Mouse (Mus musculus): ENCODE measurements around the gene Pmvk. TPM values are rescaled to one million over a fixed set of nuclear protein-coding genes. Genes with fewer than 3 reads are reported as not detected.

Gene Pmvk
- 1 to 10 TPM; 8.8 to 9.2 TPM for total RNA-seq (2021)
- long read RNA-seq, experiment 1, transcript Pmvk-201 (5 exons, 1,194 nt) = major isoform, 17 of 21 reads
- long read RNA-seq, experiment 1, partial matches to known transcripts = 0 of 21 reads
- long read RNA-seq, experiment 1, other reads (novel, unspliced or antisense) = 4 of 21 reads
- long read RNA-seq, experiment 2, transcript Pmvk-201 (5 exons, 1,194 nt) = major isoform, 14 of 16 reads
- long read RNA-seq, experiment 2, partial matches to known transcripts = 0 of 16 reads
- long read RNA-seq, experiment 2, other reads (novel, unspliced or antisense) = 2 of 16 reads

DNA sequence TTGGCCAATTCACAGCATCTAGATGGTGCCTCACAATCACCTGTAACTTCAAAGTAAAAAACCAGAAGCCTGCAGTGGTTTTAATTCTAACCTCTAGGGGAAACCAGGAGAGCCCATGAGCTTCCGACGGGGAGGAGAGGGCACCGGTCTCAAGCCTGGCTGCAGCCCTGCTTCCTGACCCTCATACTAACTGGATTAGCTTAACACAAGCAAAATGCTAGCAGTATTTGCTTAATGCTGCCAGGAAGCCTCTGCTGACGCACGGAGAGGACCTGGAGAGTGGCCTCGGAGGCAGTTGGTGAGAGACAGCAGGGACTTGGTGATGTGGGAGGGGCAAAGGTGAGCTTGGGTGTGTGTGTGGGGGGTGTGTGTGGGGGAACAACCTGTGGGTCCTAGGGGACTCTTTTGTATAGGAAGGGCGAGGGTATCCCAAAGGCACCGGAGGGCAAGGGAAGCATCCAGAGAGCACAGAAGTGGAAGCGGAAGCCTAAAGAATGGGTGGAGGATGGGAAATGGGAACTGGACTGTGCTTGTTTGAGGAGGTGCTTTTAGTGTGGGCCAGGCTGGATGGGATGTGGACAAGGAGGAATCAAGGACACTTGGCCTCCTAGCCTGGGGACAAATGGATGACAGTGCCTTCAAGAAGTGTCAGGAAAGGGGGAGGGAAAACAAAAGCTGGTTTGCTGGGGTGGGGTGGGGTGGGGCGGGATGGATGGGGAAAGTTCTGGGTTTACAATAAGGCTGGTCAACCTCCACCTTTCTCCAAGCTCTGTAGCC is at the start of gene Pmvk:
TSS of gene Pmvk (plus strand) at position 141 of the 777 bp plus-strand sequence.
- intact Hi-C loops (cut with DNase I) = loop anchor here (5.0 kb wide), 2 partner anchors 33 to 233 kb away; no protein-coding TSS in a partner anchor

GRCm38 (mm10) chr3:89406887-89407286 is 47.5 kb upstream of the Pmvk start:
- intact Hi-C loops (cut with DNase I) = no loop called here
- no peak for DNase-seq

More for the DNA sequence above, at the start of gene Pmvk:
- DNase-seq = no peak

GRCm38 (mm10) chr3:89408448-89408847 is 45.9 kb upstream of the Pmvk start:
- DNase-seq = no peak
- intact Hi-C loops (cut with DNase I) = no loop called here

GRCm38 (mm10) chr3:89409701-89410100 is 44.6 kb upstream of the Pmvk start:
- intact Hi-C loops (cut with DNase I) = loop anchor here (2.0 kb wide), 1 partner anchor 13 kb away; no protein-coding TSS in a partner anchor
- no peak for DNase-seq

GRCm38 (mm10) chr3:89410864-89411263 is 43.5 kb upstream of the Pmvk start:
- intact Hi-C loops (cut with DNase I) = loop anchor here (2.0 kb wide), 1 partner anchor 14 kb away; no protein-coding TSS in a partner anchor
- no peak for DNase-seq

- DNase-seq = peak; percentile 97 to 99
- intact Hi-C loops (cut with DNase I) = loop anchor here (2.0 kb wide), 1 partner anchor 15 kb away; no protein-coding TSS in a partner anchor
These were observed 42.6 kb upstream of the Pmvk start, which contains the start of gene Flad1 for GRCm38 (mm10) chr3:89411490-89412393. Flad1 (minus strand) TSS chr3:89411870.

- intact Hi-C loops (cut with DNase I) = no loop called here
- no peak for DNase-seq
These were observed 38.2 kb upstream of the Pmvk start for GRCm38 (mm10) chr3:89416158-89416557.

- DNase-seq = no peak
- intact Hi-C loops (cut with DNase I) = no loop called here
These were observed 37.2 kb upstream of the Pmvk start for GRCm38 (mm10) chr3:89417131-89417530.

DNA sequence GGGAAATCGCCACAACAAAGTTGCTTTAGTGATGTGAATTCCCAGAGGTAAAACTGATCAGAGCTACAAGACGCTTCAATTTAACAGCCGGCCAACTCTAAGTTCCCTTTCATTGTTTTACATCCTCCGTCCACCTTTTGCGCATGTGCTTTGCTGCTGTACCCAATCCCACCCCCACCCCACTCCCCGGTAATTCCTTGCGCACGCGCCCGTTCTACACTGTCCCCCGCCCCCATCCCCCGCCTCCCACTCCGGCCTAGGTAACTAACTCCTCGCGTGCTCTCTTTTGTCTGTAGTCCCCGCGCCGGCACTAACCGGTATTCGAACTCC is 36.5 kb upstream of the Pmvk start:
- intact Hi-C loops (cut with DNase I) = no loop called here
- DNase-seq = no peak

DNA sequence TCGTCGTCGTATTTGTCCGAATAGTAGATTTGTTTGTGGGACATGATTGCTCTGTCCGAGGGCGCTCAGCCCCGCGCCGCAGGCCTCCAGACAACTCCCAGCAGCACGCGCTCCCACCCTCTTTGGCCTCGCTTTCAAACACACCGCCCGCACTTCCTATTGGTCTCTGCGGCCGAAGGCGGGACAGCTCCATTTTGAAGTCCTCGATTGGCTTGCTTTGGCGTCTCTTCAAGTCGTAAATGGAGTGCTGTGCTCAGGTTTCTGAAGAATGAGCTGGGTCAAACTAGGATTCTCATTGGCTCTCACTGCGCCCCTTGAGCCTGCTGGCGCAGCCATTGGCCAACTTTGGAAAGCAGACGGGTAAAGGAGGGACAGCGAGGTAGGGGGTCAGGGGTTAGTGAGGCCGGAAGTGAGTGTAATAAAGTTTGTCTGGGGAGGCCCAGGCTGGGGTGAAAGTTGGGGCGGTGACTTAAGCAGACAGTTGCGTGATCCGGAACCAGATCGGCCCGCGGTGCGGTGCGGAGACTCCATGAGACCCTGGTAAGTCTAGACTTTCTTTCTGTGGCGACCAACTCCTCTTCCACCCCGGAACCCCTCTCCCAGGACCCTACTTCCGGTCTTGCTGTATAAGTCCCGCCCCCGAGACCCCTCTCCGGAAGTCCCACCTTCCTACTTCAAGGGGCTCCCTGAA is 36.0 kb upstream of the Pmvk start, which contains the start of the genes Cks1b and Shc1:
TSS of gene Cks1b (minus strand) at position 214 of the 691 bp plus-strand sequence.
TSS of gene Shc1 (plus strand) at position 274 of the 691 bp plus-strand sequence.
- DNase-seq = peak; percentile 90 to 92
- intact Hi-C loops (cut with DNase I) = no loop called here

- DNase-seq = peak; percentile 82 to 83
- intact Hi-C loops (cut with DNase I) = no loop called here
These were observed 35.5 kb upstream of the Pmvk start for GRCm38 (mm10) chr3:89418861-89419250.

GRCm38 (mm10) chr3:89419571-89419970 is 34.8 kb upstream of the Pmvk start:
- peak; percentile 61 to 67 for DNase-seq
- intact Hi-C loops (cut with DNase I) = no loop called here

DNA sequence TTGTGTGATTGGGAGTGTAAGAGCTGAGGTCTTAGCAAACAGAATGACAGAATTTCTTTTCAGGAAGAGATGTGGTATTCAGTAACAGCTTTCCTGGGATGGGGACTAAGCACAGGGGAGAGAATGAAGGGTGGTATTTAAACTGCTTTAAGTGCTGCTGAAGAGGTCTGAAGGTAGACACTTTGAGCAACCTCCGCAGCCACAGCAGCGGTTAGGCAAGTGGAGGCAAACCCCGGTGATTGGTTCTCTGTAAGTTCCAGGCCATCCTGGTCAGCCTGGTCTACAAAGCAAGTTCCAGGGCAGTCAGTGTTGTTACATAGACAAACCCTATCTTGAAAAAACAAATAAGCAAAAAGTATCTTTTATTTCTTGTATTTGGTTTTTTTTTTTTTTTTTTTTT is 34.4 kb upstream of the Pmvk start:
- DNase-seq = no peak
- intact Hi-C loops (cut with DNase I) = no loop called here

DNA sequence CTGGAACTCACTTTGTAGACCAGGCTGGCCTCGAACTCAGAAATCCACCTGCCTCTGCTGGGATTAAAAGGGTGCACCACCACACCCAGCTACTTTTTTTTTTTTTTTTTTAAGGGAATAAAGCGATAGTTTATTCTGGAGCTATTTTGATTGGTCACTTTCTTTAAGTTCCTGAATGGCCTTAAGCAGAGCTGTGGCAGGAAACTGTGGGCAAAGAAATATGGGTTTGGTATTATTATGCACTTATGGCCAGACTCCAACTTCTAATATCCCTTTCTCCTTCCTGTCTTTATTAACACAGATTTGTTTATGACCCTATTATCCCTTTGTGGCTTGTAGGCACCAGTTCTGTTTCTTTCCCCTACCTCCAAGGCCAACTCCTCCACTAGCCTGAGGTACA is 33.9 kb upstream of the Pmvk start:
- intact Hi-C loops (cut with DNase I) = no loop called here
- no peak for DNase-seq

DNA sequence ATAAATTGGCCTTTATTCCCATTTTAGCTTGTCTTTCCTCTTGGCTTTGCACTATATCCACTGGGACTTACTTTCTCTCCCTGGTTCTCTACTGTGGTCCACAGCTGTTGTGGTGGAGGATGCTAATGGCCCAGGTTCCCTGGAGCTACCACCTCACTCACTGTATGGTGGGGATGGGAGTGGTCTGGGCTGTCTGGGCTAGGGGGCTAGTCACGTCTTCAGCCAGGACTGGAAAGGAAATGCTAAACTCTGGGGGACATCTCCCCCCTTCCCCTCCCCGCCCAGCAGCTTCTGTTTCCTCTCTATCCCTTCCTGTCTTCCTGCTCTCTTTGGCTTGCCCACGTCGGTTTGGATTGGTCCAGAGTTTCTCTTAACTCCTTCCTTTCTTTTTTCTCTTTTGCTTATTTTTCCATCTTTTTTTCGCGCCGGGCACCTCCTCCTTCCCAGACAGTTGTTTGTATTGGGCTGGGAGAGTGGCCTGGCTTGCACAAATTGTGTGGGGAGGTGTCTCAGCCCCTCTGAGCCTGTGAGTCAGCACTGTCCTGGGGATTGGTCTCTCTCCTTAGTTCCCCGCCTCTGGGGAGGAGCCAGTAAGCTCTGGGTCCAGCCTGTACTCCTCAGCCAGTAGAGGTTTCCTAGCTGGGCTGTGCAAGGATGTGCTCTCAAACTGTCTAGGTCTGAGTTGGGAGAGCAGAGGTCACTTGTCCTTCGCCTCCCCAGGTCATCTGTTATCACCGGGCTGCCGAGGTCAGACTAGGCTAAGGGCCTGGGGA is 33.2 kb upstream of the Pmvk start:
- peak; percentile 84 for DNase-seq
- intact Hi-C loops (cut with DNase I) = no loop called here

DNA sequence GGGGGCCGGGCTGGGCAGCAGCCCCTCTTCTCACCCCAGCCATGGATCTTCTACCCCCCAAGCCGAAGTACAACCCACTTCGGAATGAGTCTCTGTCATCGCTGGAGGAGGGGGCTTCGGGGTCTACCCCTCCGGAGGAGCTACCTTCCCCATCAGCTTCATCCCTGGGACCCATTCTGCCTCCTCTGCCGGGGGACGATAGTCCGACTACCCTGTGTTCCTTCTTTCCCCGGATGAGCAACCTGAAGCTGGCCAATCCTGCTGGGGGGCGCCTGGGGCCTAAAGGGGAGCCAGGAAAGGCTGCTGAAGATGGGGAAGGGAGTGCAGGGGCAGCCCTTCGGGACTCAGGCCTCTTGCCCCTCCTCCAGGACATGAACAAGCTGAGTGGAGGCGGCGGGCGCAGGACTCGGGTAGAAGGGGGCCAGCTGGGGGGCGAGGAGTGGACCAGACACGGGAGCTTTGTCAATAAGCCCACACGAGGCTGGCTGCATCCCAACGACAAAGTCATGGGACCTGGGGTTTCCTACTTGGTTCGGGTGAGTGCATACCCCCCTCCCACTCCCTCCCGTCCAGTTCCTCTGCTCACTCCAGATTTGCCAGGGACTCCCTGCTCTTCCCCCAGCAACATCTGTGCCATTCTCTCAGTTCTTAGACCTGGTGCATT is 32.4 kb upstream of the Pmvk start:
- DNase-seq = peak; percentile 31 to 33
- intact Hi-C loops (cut with DNase I) = no loop called here

GRCm38 (mm10) chr3:89422556-89423205 is 31.7 kb upstream of the Pmvk start:
- intact Hi-C loops (cut with DNase I) = no loop called here
- no peak for DNase-seq

Measured in heart, postnatal 14 days (tissue).